Mouse (Mus musculus) liver, postnatal 0 days (tissue): ENCODE measurements around the gene Crybg3.

Source experiments
- CTCF ChIP-seq: sonication (generic); IDR thresholded peaks from 2 replicates; pipeline ENCODE4 v1.5.1; 2016; ENCODE audit warnings: antibody characterized with exemption, low read depth
- EP300 ChIP-seq: IDR thresholded peaks from 2 replicates; pipeline ENCODE4 v1.6.1; 2016; ENCODE audit warnings: antibody characterized with exemption, low read depth, mild to moderate bottlenecking

DNA sequence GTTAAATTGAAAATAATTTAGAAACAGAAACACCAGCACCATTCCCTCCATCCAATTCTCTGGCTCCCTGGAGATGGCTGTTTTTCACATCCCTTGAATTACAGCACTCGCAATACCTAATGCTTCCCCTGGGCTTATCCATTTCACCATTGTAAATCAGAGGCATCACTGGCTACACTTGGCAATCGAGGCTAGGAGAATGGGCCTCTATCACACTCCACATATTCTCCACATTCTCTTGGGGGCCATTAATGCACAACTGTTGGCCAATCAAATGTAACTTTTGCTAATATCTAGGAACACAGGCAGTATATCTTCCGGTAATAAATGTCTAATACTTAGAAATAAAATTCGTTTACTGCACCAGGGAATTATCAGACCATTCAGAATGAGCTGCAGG lies 137.2 kb downstream of the Crybg3 start:
- TF ChIP-seq CTCF (no peak), EP300 (no peak)
